Mouse (Mus musculus): ENCODE measurements around the gene Jsrp1.

DNA sequence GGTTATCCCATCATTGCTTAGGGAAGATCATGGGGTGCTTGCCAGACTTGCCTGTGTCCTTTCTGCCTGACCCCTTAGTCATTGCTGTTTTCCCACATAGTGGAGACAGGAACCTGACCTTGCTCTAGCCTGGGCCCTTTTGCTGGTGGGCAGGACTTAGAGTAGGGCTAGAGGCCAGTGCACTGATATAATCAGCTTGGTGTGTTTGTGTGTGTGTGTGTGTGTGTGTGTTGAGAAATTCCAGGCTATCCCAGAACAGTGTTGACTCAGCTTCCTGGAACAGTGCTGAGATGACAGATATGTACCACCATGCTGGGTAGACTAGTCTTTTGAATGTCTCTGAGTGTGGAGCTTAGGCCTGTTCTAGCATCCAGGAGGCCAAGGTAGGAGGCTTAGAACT is 33.7 kb downstream of the Jsrp1 start:
- TF ChIP-seq POLR2A (IDR thresholded peaks at IDR 0.05; ENCODE audit: borderline replicate concordance, extremely low read depth, low read depth, low read length), result no peak
- no peak for TF ChIP-seq CTCF (IDR thresholded peaks at IDR 0.05; ENCODE audit: insufficient read depth, low read length)

All from lung, adult 2 months (tissue).